Mouse (Mus musculus): ENCODE results near the gene Dzip1l. TPM values are rescaled to one million over a fixed set of nuclear protein-coding genes. Genes with fewer than 3 reads are reported as not detected.

The Dzip1l gene
- polyA plus RNA-seq, 1 experiment = 17.6 TPM

DNA sequence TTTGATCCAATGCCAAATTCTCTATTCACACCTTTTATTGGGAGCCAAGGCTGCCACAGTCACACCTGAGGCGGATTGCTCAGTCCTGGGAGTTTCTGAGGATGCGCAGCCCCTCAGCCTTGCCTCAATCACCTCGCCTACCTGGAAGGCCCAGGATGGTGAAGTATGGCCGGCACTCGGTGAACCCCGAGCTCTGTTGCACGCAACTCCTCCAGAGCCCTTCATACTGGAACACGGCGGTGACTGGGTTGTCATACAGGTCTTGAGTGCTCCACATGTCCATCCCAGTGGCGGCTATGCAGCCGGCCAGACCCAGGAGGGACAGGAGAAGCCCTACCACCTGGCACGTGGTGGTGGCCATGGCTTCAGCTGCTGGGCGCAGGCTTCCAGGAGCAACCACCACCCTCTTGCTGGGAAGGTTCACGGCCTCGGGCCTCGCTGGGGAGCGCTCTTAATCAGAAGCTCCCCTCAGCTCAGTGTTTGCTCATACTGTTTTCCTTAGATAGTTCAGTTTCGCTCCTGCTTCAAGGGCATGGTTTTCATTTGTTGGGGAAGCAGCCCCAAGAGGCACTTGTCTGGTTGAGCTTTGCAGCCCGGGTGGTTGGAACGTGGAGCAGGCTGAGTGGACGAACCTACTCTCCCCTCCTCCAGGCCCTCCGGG lies 80.4 kb downstream of the Dzip1l start:
- DNase-seq (ENCODE audit: extremely low spot score in 1 of 2, low spot score in 1 of 2) = no peak

GRCm38 (mm10) chr9:99710297-99710696 lies 81.0 kb downstream of the Dzip1l start:
- DNase-seq (ENCODE audit: extremely low spot score in 1 of 2, low spot score in 1 of 2) = no peak

- no peak for DNase-seq (ENCODE audit: extremely low spot score in 1 of 2, low spot score in 1 of 2)
Measured at GRCm38 (mm10) chr9:99717134-99717533, 87.8 kb downstream of the Dzip1l start, which contains the start of gene Cldn18. Gene Cldn18 (minus strand): TSS chr9:99717267.

Other genes with a start within 250 kb of the Dzip1l start
- gene Mras, start 192.1 kb upstream of the Dzip1l start, polyA plus RNA-seq (2012; rRNA removed) = 132 and 173 TPM in 2 replicates
- 0.19 TPM in 1 of 2 replicates, not detected in the other for gene Nme9, start 178.0 kb upstream of the Dzip1l start, polyA plus RNA-seq (2012; rRNA removed)
- gene Armc8, start 60.6 kb upstream of the Dzip1l start, polyA plus RNA-seq (2012; rRNA removed) = 53.4 and 57.1 TPM in 2 replicates
- 11.9 and 14.7 TPM in 2 replicates for gene Dbr1, start 53.7 kb upstream of the Dzip1l start, polyA plus RNA-seq (2012; rRNA removed)
- gene A4gnt, start 17.0 kb upstream of the Dzip1l start, polyA plus RNA-seq (2012; rRNA removed) = 0.06 and 0.11 TPM in 2 replicates
- not detected in 2 replicates for gene Cldn18, start 87.8 kb downstream of the Dzip1l start, polyA plus RNA-seq (2012; rRNA removed)
- gene Sox14, start 246.7 kb downstream of the Dzip1l start, polyA plus RNA-seq (2012; rRNA removed) = not detected in 2 replicates